Mouse (Mus musculus) CH12.LX (cell line): ENCODE measurements around the gene Lamp1. TPM values are rescaled to one million over a fixed set of nuclear protein-coding genes. Genes with fewer than 3 reads are reported as not detected.
A peak's percentile ranks its signal among the peaks of the same experiment; 100 is the strongest.

Experiments
- DNase-seq: peaks from one replicate; pipeline ENCODE4 v3.0.0-alpha.2; 2013; ENCODE audit errors: extremely low read depth
- H3K27ac ChIP-seq: 2 replicates; pipeline ENCODE4 v1.5.1; 2012; ENCODE audit warnings: low read depth, mild to moderate bottlenecking, control low read depth, moderate library complexity; ENCODE audit not compliant: insufficient read depth
- H3K27me3 ChIP-seq: replicated peaks from 2 replicates; pipeline ENCODE3; 2012; ENCODE audit warnings: inconsistent platforms
- H3K36me3 ChIP-seq, 2 experiments: replicated peaks in 1 of 2; 2 replicates each; pipeline versions ENCODE3 to v1.6.1; 2012; ENCODE audit warnings: inconsistent platforms in 1 of 2, low read length in 1 of 2, mild to moderate bottlenecking in 1 of 2, mixed read lengths in 1 of 2, moderate library complexity in 1 of 2; ENCODE audit not compliant: control insufficient read depth in 1 of 2, insufficient read depth in 1 of 2
- H3K4me1 ChIP-seq, 2 experiments: 2 replicates each; pipeline ENCODE4 v1.6.1; 2012; ENCODE audit warnings: inconsistent platforms in 1 of 2, moderate library complexity in 1 of 2; ENCODE audit not compliant: insufficient read depth in 2 of 2, control insufficient read depth in 1 of 2
- H3K4me2 ChIP-seq: 2 replicates; pipeline ENCODE4 v1.6.1; 2012; ENCODE audit warnings: low read depth, mild to moderate bottlenecking, control low read depth; ENCODE audit not compliant: poor library complexity, insufficient read depth, severe bottlenecking
- H3K4me3 ChIP-seq, 3 experiments: fragments of 150-350 bp in 1 of 3; sonication (generic) in 1 of 3; replicated peaks in 1 of 3; 2 replicates each; pipeline versions ENCODE3 to v1.5.1; 2011 to 2012; ENCODE audit warnings: low read depth in 2 of 3, low read length in 2 of 3, mild to moderate bottlenecking in 2 of 3, moderate library complexity in 2 of 3, control low read depth in 1 of 3, improper control_type of control experiment in 1 of 3, inconsistent platforms in 1 of 3, mixed read lengths in 1 of 3; ENCODE audit not compliant: poor library complexity in 1 of 3
- H3K79me2 ChIP-seq: replicated peaks from 2 replicates; pipeline ENCODE4 v1.6.1; 2012; ENCODE audit warnings: mild to moderate bottlenecking, moderate library complexity; ENCODE audit not compliant: control insufficient read depth, poor library complexity, insufficient read depth, severe bottlenecking; ENCODE audit errors: extremely low read depth
- H3K9ac ChIP-seq: 2 replicates; pipeline ENCODE4 v1.6.1; 2012; ENCODE audit warnings: low read depth, mild to moderate bottlenecking, control low read depth, moderate library complexity; ENCODE audit not compliant: insufficient read depth
- H3K9me3 ChIP-seq: replicated peaks from 2 replicates; pipeline ENCODE3; 2012; ENCODE audit warnings: low read length, inconsistent platforms, mixed read lengths
- BHLHE40 ChIP-seq: IDR thresholded peaks from 2 replicates; pipeline ENCODE4 v1.6.1; 2011; ENCODE audit warnings: mild to moderate bottlenecking, low read depth, low read length, improper control_type of control experiment
- CHD1 ChIP-seq: IDR thresholded peaks from 2 replicates; pipeline ENCODE4 v1.6.1; 2012; ENCODE audit warnings: low read depth, low read length, improper control_type of control experiment, inconsistent platforms
- CTCF ChIP-seq, 2 experiments: IDR thresholded peaks in 1 of 2; conservative IDR thresholded peaks in 1 of 2; 2 replicates each; pipeline ENCODE4 v1.5.1; 2011 to 2012; ENCODE audit warnings: low read depth in 2 of 2, low read length in 2 of 2, improper control_type of control experiment in 1 of 2, inconsistent platforms in 1 of 2, mild to moderate bottlenecking in 1 of 2, moderate library complexity in 1 of 2
- EP300 ChIP-seq: IDR thresholded peaks from 2 replicates; pipeline ENCODE4 v1.6.1; 2011; ENCODE audit warnings: low read length, improper control_type of control experiment
- ETS1 ChIP-seq: conservative IDR thresholded peaks from 2 replicates; pipeline ENCODE4 v1.6.1; 2012; ENCODE audit warnings: low read depth, mild to moderate bottlenecking, inconsistent platforms, low read length, improper control_type of control experiment, moderate library complexity
- GABPA ChIP-seq: IDR thresholded peaks from 2 replicates; pipeline ENCODE4 v1.6.1; 2012; ENCODE audit warnings: low read depth, low read length, improper control_type of control experiment, inconsistent platforms; ENCODE audit not compliant: insufficient replicate concordance
- IRF4 ChIP-seq: IDR thresholded peaks from 2 replicates; pipeline ENCODE4 v1.6.1; 2014; ENCODE audit warnings: low read depth, mild to moderate bottlenecking, inconsistent platforms, low read length, improper control_type of control experiment
- JUND ChIP-seq: conservative IDR thresholded peaks from 2 replicates; pipeline ENCODE4 v1.6.1; 2011; ENCODE audit warnings: low read depth, low read length, improper control_type of control experiment
- KAT2A ChIP-seq: IDR thresholded peaks from 2 replicates; pipeline ENCODE4 v1.6.1; 2012; ENCODE audit warnings: low read length, improper control_type of control experiment, inconsistent platforms; ENCODE audit not compliant: insufficient replicate concordance
- MAFK ChIP-seq: IDR thresholded peaks from 2 replicates; pipeline ENCODE4 v1.6.1; 2011; ENCODE audit warnings: low read length, improper control_type of control experiment; ENCODE audit not compliant: insufficient replicate concordance
- MAX ChIP-seq: IDR thresholded peaks from 2 replicates; pipeline ENCODE4 v1.6.1; 2011; ENCODE audit warnings: low read length, improper control_type of control experiment
- NELFE ChIP-seq: IDR thresholded peaks from 2 replicates; pipeline ENCODE4 v1.6.1; 2011; ENCODE audit warnings: low read depth, low read length, improper control_type of control experiment
- NRF1 ChIP-seq: IDR thresholded peaks from 2 replicates; pipeline ENCODE4 v1.6.1; 2014; ENCODE audit warnings: low read depth, mild to moderate bottlenecking, inconsistent platforms, low read length, improper control_type of control experiment, moderate library complexity
- POLR2A ChIP-seq: IDR thresholded peaks from 2 replicates; pipeline ENCODE4 v1.6.1; 2011; ENCODE audit warnings: low read depth, mild to moderate bottlenecking, improper control_type of control experiment, low read length
- RAD21 ChIP-seq: IDR thresholded peaks from 2 replicates; pipeline ENCODE4 v1.6.1; 2011; ENCODE audit warnings: low read depth, mild to moderate bottlenecking, low read length, improper control_type of control experiment, moderate library complexity
- RCOR1 ChIP-seq: conservative IDR thresholded peaks from 2 replicates; pipeline ENCODE4 v1.6.1; 2012; ENCODE audit warnings: low read depth, mild to moderate bottlenecking, inconsistent platforms, low read length, improper control_type of control experiment
- SIN3A ChIP-seq: IDR thresholded peaks from 2 replicates; pipeline ENCODE4 v1.6.1; 2012; ENCODE audit warnings: low read length, improper control_type of control experiment, inconsistent platforms
- SMC3 ChIP-seq: IDR thresholded peaks from 2 replicates; pipeline ENCODE4 v1.6.1; 2011; ENCODE audit warnings: low read depth, low read length, improper control_type of control experiment
- UBTF ChIP-seq: IDR thresholded peaks from 2 replicates; pipeline ENCODE4 v1.6.1; 2012; ENCODE audit warnings: low read depth, mild to moderate bottlenecking, inconsistent platforms, low read length, improper control_type of control experiment, moderate library complexity
- USF1 ChIP-seq: IDR thresholded peaks from 2 replicates; pipeline ENCODE4 v1.6.1; 2014; ENCODE audit warnings: low read depth, mild to moderate bottlenecking, inconsistent platforms, low read length, improper control_type of control experiment
- USF2 ChIP-seq: conservative IDR thresholded peaks from 2 replicates; pipeline ENCODE4 v1.6.1; 2011; ENCODE audit warnings: low read depth, low read length, improper control_type of control experiment
- ZC3H11A ChIP-seq: IDR thresholded peaks from 2 replicates; pipeline ENCODE4 v1.6.1; 2012; ENCODE audit warnings: low read depth, mild to moderate bottlenecking, inconsistent platforms, low read length, improper control_type of control experiment
- ZNF384 ChIP-seq: IDR thresholded peaks from 2 replicates; pipeline ENCODE4 v1.6.1; 2012; ENCODE audit warnings: low read depth, low read length, improper control_type of control experiment, inconsistent platforms
- dilution Hi-C: fragments of 300-500 bp; cut with MboI; formaldehyde crosslinking; loops from 2 replicates; pipeline ENCODE4 v1.14.3; 2020; ENCODE audit warnings: low sequenced_read_pairs; ENCODE audit not compliant: extremely low pct_unique_long_range_greater_than_20kb, extremely low pct_ligation_motif_present
- in situ Hi-C: fragments of 300-500 bp; cut with MboI; formaldehyde crosslinking; loops from 3 replicates; pipeline ENCODE4 v1.14.3; 2019; ENCODE audit warnings: low sequenced_read_pairs, low pct_ligation_motif_present, low pct_unique_long_range_greater_than_20kb, mixed read lengths
- polyA plus RNA-seq: library from polyadenylated mRNA; unstranded; fragments of >175 nt; gene quantifications from 2 replicates; pipeline ENCODE4 v1.2.1, GENCODE M21; 2012; ENCODE audit warnings: low read depth; ENCODE audit not compliant: insufficient read length
- total RNA-seq, 2 experiments: library from RNA; depleted of rRNA; stranded (reverse); fragments of 300-350 nt in 1 of 2; fragments of >200 nt in 1 of 2; gene quantifications; 2 replicates each; pipeline ENCODE4 v1.2.3; 2012 to 2014

The Lamp1 gene
- total and polyA plus RNA-seq, 3 experiments, result 56.7 to 69.4 (median 64.3) TPM

- Histone ChIP-seq H3K9ac (no peak overlapping the region), H3K4me2 (no peak overlapping the region), H3K36me3 (no peaks in the 10 kb centered on the region), H3K27me3 (peaks cover 83% of the 10 kb centered on the region)
- peak; percentile 33 for DNase-seq
- TF ChIP-seq KAT2A, result no peak
- no peak for TF ChIP-seq GABPA
- no peak for TF ChIP-seq ETS1
- peak; percentile 67 for TF ChIP-seq RAD21
- no peak for TF ChIP-seq EP300
- TF ChIP-seq SMC3, result peak; percentile 73
- no peak for TF ChIP-seq MAX
- TF ChIP-seq CTCF (conservative IDR thresholded peaks at IDR 0.05 in 1 of 2, IDR thresholded peaks at IDR 0.05 in 1 of 2; ENCODE audit: low read depth in 2 of 2, low read length in 2 of 2), result peak in 1 of 2 experiments; percentile 69; a peak in 3 of 4 replicates
- no peak for TF ChIP-seq MAFK
- no peak for TF ChIP-seq POLR2A
- no peak for TF ChIP-seq ZC3H11A
- TF ChIP-seq NRF1, result no peak
- no peak for TF ChIP-seq RCOR1
- TF ChIP-seq, all 38 proteins: peak for 3
- Histone ChIP-seq H3K4me1 (no peaks in the 10 kb centered on the region), H3K4me3 (no peak overlapping the region), H3K9me3 (peaks cover 11% of the 10 kb centered on the region), H3K27ac (no peak overlapping the region), H3K79me2 (no peaks in the 10 kb centered on the region)
- in situ Hi-C loops, result loop anchor here (25.0 kb wide), 1 partner anchor 216 kb away; no protein-coding TSS in a partner anchor
- dilution Hi-C loops, result no loop called here
Observed at GRCm38 (mm10) chr8:13203472-13203871, 44.5 kb downstream of the Lamp1 start.

DNA sequence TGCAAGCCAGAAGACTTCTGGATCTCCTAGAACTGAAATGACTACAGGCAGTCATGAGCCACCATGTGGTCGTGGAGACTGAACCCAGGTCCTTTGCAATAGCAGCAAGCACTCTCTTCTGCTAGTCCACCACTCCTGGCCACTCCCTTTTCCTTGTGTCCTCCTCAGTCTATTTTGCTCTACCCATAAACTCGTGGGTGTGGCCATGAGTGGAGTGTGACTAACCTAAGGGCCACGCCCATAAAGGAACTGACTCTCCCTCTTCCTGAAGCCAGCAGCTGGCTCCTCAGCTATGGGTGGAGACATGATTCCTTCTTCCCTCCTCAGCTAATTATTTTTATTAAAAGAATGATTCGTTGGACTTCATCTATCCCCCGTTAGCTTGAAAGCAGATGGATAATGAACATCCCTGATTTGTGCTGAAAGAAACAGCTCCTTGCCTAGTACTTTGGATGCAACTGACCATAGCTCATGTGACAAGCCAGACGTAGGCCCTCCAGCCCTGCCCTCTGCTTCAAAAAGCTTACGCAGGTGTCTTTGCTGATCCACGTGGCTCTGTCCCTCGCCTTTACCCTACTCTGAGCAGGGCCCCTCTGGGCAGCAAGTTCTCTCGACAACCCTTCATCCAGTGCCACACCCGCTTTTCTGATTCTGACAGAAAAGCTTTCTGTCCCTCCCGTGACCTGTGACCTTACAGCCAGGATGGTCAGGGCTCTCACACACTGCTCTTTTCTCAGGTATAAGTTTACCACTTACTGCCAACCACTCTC is 45.6 kb downstream of the Lamp1 start:
- no peak overlapping the region for H3K4me3 ChIP-seq
- no peak overlapping the region for H3K9ac ChIP-seq
- no peak overlapping the region for H3K27ac ChIP-seq
- H3K4me2 ChIP-seq, result no peak overlapping the region
- peaks cover 11% of the 10 kb centered on the region for H3K9me3 ChIP-seq
- peaks cover 85% of the 10 kb centered on the region for H3K27me3 ChIP-seq
- dilution Hi-C loops, result no loop called here
- no peak for TF ChIP-seq RCOR1
- TF ChIP-seq, all 38 proteins: peak for 0
- Histone ChIP-seq H3K4me1 (peaks cover 1 to 9% of the 10 kb centered on the region in 2 experiments; a peak in 2 of 4 replicates), H3K36me3 (no peaks in the 10 kb centered on the region), H3K79me2 (no peaks in the 10 kb centered on the region)
- in situ Hi-C loops, result loop anchor here (25.0 kb wide), 1 partner anchor 217 kb away; no protein-coding TSS in a partner anchor
- DNase-seq, result no peak

DNA sequence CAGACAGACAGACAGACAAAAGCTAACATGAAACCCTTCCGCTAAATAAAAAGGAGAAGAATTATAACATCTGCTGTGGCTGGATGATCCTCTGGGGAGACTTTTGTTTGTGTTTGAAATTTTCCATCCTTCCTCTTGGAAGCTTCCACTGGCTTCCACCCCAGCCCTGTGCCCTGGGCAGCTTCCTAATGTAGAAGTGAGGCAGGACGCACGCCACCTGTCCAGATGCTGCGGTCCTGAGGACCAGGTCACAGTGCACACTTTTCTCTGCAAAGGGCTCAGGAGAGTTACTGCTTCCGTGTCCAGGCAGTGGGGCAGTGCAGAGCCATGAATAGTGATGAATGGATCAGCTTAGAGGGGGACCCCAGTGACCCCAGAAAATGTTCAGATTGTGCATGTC is 46.4 kb downstream of the Lamp1 start:
- Histone ChIP-seq H3K36me3 (no peaks in the 10 kb centered on the region), H3K4me1 (peaks cover 2 to 9% of the 10 kb centered on the region in 2 experiments; a peak in 2 of 4 replicates), H3K9ac (no peak overlapping the region), H3K9me3 (peaks cover 11% of the 10 kb centered on the region), H3K79me2 (no peaks in the 10 kb centered on the region), H3K4me3 (no peak overlapping the region), H3K4me2 (no peak overlapping the region), H3K27me3 (peaks cover 86% of the 10 kb centered on the region), H3K27ac (no peak overlapping the region)
- in situ Hi-C loops (loop anchor here (25.0 kb wide), 1 partner anchor 218 kb away; no protein-coding TSS in a partner anchor), dilution Hi-C loops (no loop called here)
- TF ChIP-seq NRF1 (no peak), JUND (no peak), USF2 (no peak), RCOR1 (no peak), ZNF384 (no peak), MAX (no peak), ETS1 (no peak), IRF4 (no peak), GABPA (no peak), USF1 (no peak), CHD1 (no peak), MAFK (no peak), NELFE (no peak), BHLHE40 (no peak), SIN3A (no peak), UBTF (no peak)
- no peak for DNase-seq
